Mouse (Mus musculus) testis, adult 2 months (tissue): ENCODE results near the gene Vps26c.
A peak's percentile ranks its signal among the peaks of the same experiment; 100 is the strongest.

Source experiments
- CTCF ChIP-seq: fragments of 200-500 bp; IDR thresholded peaks from 2 replicates; pipeline ENCODE4 v1.5.1; 2012; ENCODE audit warnings: low read depth, mild to moderate bottlenecking, inconsistent platforms, low read length, moderate library complexity; ENCODE audit not compliant: control insufficient read depth, insufficient read depth, insufficient replicate concordance
- POLR2A ChIP-seq: fragments of 200-500 bp; IDR thresholded peaks from 2 replicates; pipeline ENCODE4 v1.6.1; 2012; ENCODE audit warnings: low read depth, mild to moderate bottlenecking, inconsistent platforms, low read length, moderate library complexity; ENCODE audit not compliant: control insufficient read depth

DNA sequence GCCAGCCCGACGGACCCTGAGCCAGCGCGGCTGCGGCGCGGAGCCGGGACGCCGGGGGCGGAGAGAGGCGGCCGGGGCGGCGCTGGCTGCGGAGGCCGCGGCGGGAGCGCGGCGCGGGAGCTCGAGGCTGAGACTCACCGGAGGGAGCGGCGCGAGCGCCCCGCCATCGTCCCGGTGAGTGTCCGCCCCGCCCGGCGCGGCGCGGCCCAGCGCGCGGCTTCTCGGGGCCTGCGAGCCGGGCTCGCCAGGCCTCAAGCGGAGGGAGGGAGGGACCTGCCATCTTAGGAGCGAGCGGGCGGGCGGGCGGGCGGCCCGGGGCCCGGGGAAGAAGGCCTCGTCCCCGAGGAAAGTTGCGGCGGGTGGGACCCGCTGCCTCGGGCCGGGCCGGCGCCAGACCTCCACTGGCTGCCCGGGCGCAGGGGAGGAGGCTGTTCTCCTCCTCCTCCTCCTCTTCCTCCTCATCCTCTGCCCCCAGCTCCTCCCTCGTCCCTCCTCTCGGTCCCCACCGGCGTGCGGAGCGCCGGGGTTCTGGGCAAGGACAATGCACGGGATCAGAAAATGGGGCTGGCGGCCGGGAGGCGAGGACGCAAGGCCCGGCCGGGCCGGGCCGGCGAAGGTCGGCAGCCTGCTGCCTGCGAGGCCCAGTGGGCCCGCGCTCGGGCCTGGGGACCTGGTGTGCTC, 43.9 kb upstream of the Vps26c start:
- TF ChIP-seq CTCF = no peak
- peak; percentile 45 for TF ChIP-seq POLR2A
